Mouse (Mus musculus) liver, embryonic 14.5 days (tissue): ENCODE data around the gene Eppin.

Source experiments
- CTCF ChIP-seq: IDR thresholded peaks from 2 replicates; pipeline ENCODE4 v1.5.1; 2016; ENCODE audit warnings: antibody characterized with exemption, low read depth, control low read depth
- EP300 ChIP-seq: IDR thresholded peaks from 2 replicates; pipeline ENCODE4 v1.6.1; 2016; ENCODE audit warnings: antibody characterized with exemption, low read depth

- TF ChIP-seq EP300 (no peak), CTCF (no peak)
Observed at GRCm38 (mm10) chr2:164540652-164541427, 52.6 kb downstream of the Eppin start.
